Comparison of ENCODE assay signal across 35 mouse cellular contexts in genomic region chr1:148924506-148924905, GRCm38 (mm10).
"Had no signal": no experiment of that assay in that cellular context is flagged by ENCODE, and none has a peak within 500 bp of the region (broad histone marks: within the 10 kb centered on the region; RNA-seq: fewer than 3 reads in every experiment).

No protein-coding gene starts in this region.

- H3K27me3 ChIP-seq: heart, embryonic 12.5 days; heart, embryonic 13.5 days; heart, embryonic 15.5 days; hindbrain, embryonic 12.5 days; hindbrain, embryonic 13.5 days; hindbrain, embryonic 15.5 days; intestine, embryonic 15.5 days; kidney, embryonic 15.5 days had no signal

- H3K27ac ChIP-seq: heart, embryonic 10.5 days; heart, embryonic 13.5 days; heart, embryonic 15.5 days; hindbrain, embryonic 10.5 days; hindbrain, embryonic 12.5 days; hindbrain, embryonic 13.5 days; hindbrain, embryonic 14.5 days; hindbrain, embryonic 15.5 days; hindbrain, postnatal 0 days; intestine, embryonic 15.5 days; kidney, embryonic 15.5 days; kidney, postnatal 0 days; layer of hippocampus, adult 2 months had no signal

- H3K4me1 ChIP-seq: heart, embryonic 10.5 days; heart, embryonic 12.5 days; heart, embryonic 15.5 days; hindbrain, embryonic 10.5 days; hindbrain, embryonic 12.5 days; hindbrain, embryonic 13.5 days; hindbrain, embryonic 15.5 days; intestine, embryonic 15.5 days; kidney, embryonic 15.5 days had no signal

- DNase-seq: heart, postnatal 10 days; heart, postnatal 14 days; heart, postnatal 36 days; heart, postnatal 4 days; kidney, adult 11 months; kidney, adult 18-20 months; kidney, adult 2 months; kidney, adult 8-10 months; kidney, adult 9 months; kidney, postnatal 10 days; kidney, postnatal 14 days; kidney, postnatal 25 days; kidney, postnatal 36 days; kidney, postnatal 4 days; layer of hippocampus, adult 9-11 months; layer of hippocampus, postnatal 36 days had no signal

- H3K4me2 ChIP-seq: heart, embryonic 11.5 days; heart, embryonic 12.5 days; heart, embryonic 13.5 days; heart, embryonic 15.5 days; hindbrain, embryonic 12.5 days; hindbrain, embryonic 13.5 days; hindbrain, embryonic 14.5 days; hindbrain, embryonic 15.5 days; intestine, embryonic 15.5 days; kidney, embryonic 15.5 days had no signal

- H3K36me3 ChIP-seq: heart, embryonic 10.5 days; heart, embryonic 12.5 days; heart, embryonic 13.5 days; heart, embryonic 15.5 days; hindbrain, embryonic 10.5 days; hindbrain, embryonic 12.5 days; hindbrain, embryonic 13.5 days; hindbrain, embryonic 15.5 days; intestine, embryonic 15.5 days; kidney, embryonic 15.5 days had no signal

- H3K9ac ChIP-seq: heart, embryonic 12.5 days; heart, embryonic 13.5 days; heart, embryonic 15.5 days; hindbrain, embryonic 12.5 days; hindbrain, embryonic 13.5 days; hindbrain, embryonic 14.5 days; hindbrain, embryonic 15.5 days; intestine, embryonic 15.5 days; kidney, embryonic 15.5 days had no signal

- ATAC-seq: hindbrain, embryonic 16.5 days; hindbrain, postnatal 0 days; inflammation-experienced regulatory T-cells, adult 6 months; intestine, embryonic 15.5 days; intestine, embryonic 16.5 days; intestine, postnatal 0 days had no signal

- H3K4me3 ChIP-seq: heart, embryonic 10.5 days; heart, embryonic 12.5 days; heart, embryonic 13.5 days; heart, embryonic 15.5 days; hindbrain, embryonic 10.5 days; hindbrain, embryonic 12.5 days; hindbrain, embryonic 13.5 days; hindbrain, embryonic 15.5 days; intestine, embryonic 15.5 days; kidney, embryonic 15.5 days; layer of hippocampus, adult 2 months had no signal

- H3K9me3 ChIP-seq: heart, embryonic 10.5 days; heart, embryonic 12.5 days; heart, embryonic 13.5 days; heart, embryonic 15.5 days; hindbrain, embryonic 10.5 days; hindbrain, embryonic 12.5 days; hindbrain, embryonic 13.5 days; hindbrain, embryonic 15.5 days; intestine, embryonic 15.5 days; kidney, embryonic 15.5 days had no signal
